Mouse (Mus musculus) mouse embryonic stem cell (cell line): Measurements from ENCODE around the gene Dnah10.

Experiments
- in situ Hi-C, 2 experiments: fragments of 300-500 bp; cut with MboI; formaldehyde crosslinking; loops; 1 replicate in 1 of 2; 3 replicates in 1 of 2; pipeline ENCODE4 v1.14.3; 2019 to 2020; ENCODE audit warnings: low sequenced_read_pairs in 2 of 2, low pct_unique_long_range_greater_than_20kb in 1 of 2, mixed read lengths in 1 of 2; ENCODE audit not compliant: unreplicated experiment in 1 of 2

Gene Dnah10

GRCm38 (mm10) chr5:124724997-124725396 lies at the start of gene Dnah10:
Gene Dnah10, plus strand, starts transcription at chr5:124725085.
- in situ Hi-C loops = no loop called here

- in situ Hi-C loops = no loop called here
Measured at GRCm38 (mm10) chr5:124713741-124714140, 11.1 kb upstream of the Dnah10 start.

GRCm38 (mm10) chr5:124715135-124715534 lies 9.8 kb upstream of the Dnah10 start:
- in situ Hi-C loops = no loop called here

- in situ Hi-C loops = no loop called here
Measured at GRCm38 (mm10) chr5:124717969-124718368, 6.9 kb upstream of the Dnah10 start.

GRCm38 (mm10) chr5:124718396-124718795 lies 6.5 kb upstream of the Dnah10 start:
- in situ Hi-C loops = no loop called here

GRCm38 (mm10) chr5:124723125-124723524 lies 1.8 kb upstream of the Dnah10 start:
- in situ Hi-C loops = no loop called here

- in situ Hi-C loops = no loop called here
Measured at GRCm38 (mm10) chr5:124729662-124730206, 4.8 kb downstream of the Dnah10 start.

- in situ Hi-C loops = no loop called here
Measured at GRCm38 (mm10) chr5:124733961-124734360, 9.1 kb downstream of the Dnah10 start.

- in situ Hi-C loops = no loop called here
Measured at GRCm38 (mm10) chr5:124741898-124742599, 17.2 kb downstream of the Dnah10 start.

- in situ Hi-C loops = no loop called here
Measured at GRCm38 (mm10) chr5:124743841-124744240, 19.0 kb downstream of the Dnah10 start.

GRCm38 (mm10) chr5:124746220-124746619 lies 21.3 kb downstream of the Dnah10 start:
- in situ Hi-C loops = no loop called here

GRCm38 (mm10) chr5:124748296-124748695 lies 23.4 kb downstream of the Dnah10 start:
- in situ Hi-C loops = no loop called here

- in situ Hi-C loops = no loop called here
Measured at GRCm38 (mm10) chr5:124751656-124752055, 26.8 kb downstream of the Dnah10 start.

GRCm38 (mm10) chr5:124761011-124761410 lies 36.1 kb downstream of the Dnah10 start:
- in situ Hi-C loops = no loop called here

GRCm38 (mm10) chr5:124761787-124762186 lies 36.9 kb downstream of the Dnah10 start:
- in situ Hi-C loops = no loop called here

- in situ Hi-C loops = loop anchor here in 1 of 2 experiments (10.0 kb wide), 1 partner anchor 100 kb away; no protein-coding TSS in a partner anchor
Measured at GRCm38 (mm10) chr5:124774552-124774951, 49.7 kb downstream of the Dnah10 start.

- in situ Hi-C loops = loop anchor here in 1 of 2 experiments (10.0 kb wide), 1 partner anchor 99 kb away; no protein-coding TSS in a partner anchor
Measured at GRCm38 (mm10) chr5:124776289-124776688, 51.4 kb downstream of the Dnah10 start.

- in situ Hi-C loops = loop anchor here in 1 of 2 experiments (10.0 kb wide), 1 partner anchor 98 kb away; no protein-coding TSS in a partner anchor
Measured at GRCm38 (mm10) chr5:124777178-124777709, 52.4 kb downstream of the Dnah10 start.

- in situ Hi-C loops = loop anchor here in 1 of 2 experiments (10.0 kb wide), 1 partner anchor 95 kb away; no protein-coding TSS in a partner anchor
Measured at GRCm38 (mm10) chr5:124779926-124780325, 55.0 kb downstream of the Dnah10 start.

GRCm38 (mm10) chr5:124781696-124782095 lies 56.8 kb downstream of the Dnah10 start:
- in situ Hi-C loops = no loop called here
